Mouse (Mus musculus) heart, adult 8-10 months (tissue): ENCODE measurements around the gene Ntsr2. TPM values are rescaled to one million over a fixed set of nuclear protein-coding genes. Genes with fewer than 3 reads are reported as not detected.

Experiments used
- DNase-seq: peaks from one replicate; pipeline ENCODE4 v3.0.0; 2022; ENCODE audit warnings: low spot score
- total RNA-seq, 4 experiments: library from RNA; stranded (reverse); gene quantifications; 2 replicates each; pipeline ENCODE4 v1.2.4; 2022

Gene Ntsr2
- 1 to 10 TPM; 6.5 to 7.8 (median 6.8) TPM for total RNA-seq

GRCm38 (mm10) chr12:16653332-16654093 lies at the start of gene Ntsr2:
Gene Ntsr2 (plus strand): TSS chr12:16653382.
- DNase-seq = no peak

DNA sequence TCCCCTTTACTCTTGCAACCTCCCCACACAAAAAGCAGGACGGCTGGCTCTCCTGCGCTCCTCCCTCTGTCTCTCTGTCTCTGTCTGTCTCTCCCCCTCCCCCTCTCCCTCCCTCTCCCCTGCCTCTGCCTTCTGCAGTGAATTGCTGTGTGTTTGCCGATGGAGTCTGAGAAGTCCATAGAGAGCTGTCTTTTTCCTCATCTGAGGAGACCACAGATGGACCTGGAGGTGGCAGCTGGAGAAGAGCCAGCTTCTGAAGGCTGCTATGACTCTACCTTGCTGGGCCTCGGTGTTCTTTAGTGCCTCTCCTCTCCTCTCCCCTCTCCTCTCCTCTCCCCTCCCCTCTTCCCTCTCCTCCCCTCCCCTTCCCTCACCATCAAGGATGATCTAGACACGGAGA lies 47.6 kb upstream of the Ntsr2 start:
- DNase-seq = no peak

DNA sequence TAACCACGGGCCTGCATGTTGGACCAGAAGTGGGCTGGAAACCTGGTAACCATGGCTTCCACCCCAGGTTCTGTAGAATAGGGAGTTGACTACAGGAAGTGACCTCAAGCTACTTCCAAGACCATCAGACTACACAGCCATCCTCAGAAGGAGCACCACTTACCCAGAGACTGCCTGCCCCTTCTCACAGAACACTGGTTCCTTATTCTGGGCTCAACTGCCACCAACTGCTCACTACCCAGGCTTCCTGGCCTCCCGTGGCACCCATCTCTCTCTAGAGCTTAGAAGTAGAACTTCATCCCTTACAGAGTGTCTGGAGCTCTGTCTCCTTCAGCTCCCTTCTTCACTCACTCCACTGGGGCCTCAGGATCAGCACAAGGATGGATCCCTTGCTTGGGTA lies 42.2 kb upstream of the Ntsr2 start, which contains the start of gene Lpin1:
Lpin1 (minus strand) TSS at position 31 of the 400 bp plus-strand sequence.
- DNase-seq = no peak

GRCm38 (mm10) chr12:16614556-16614955 lies 38.6 kb upstream of the Ntsr2 start:
- no peak for DNase-seq

- DNase-seq = no peak
Measured at GRCm38 (mm10) chr12:16615738-16616137, 37.4 kb upstream of the Ntsr2 start.

DNA sequence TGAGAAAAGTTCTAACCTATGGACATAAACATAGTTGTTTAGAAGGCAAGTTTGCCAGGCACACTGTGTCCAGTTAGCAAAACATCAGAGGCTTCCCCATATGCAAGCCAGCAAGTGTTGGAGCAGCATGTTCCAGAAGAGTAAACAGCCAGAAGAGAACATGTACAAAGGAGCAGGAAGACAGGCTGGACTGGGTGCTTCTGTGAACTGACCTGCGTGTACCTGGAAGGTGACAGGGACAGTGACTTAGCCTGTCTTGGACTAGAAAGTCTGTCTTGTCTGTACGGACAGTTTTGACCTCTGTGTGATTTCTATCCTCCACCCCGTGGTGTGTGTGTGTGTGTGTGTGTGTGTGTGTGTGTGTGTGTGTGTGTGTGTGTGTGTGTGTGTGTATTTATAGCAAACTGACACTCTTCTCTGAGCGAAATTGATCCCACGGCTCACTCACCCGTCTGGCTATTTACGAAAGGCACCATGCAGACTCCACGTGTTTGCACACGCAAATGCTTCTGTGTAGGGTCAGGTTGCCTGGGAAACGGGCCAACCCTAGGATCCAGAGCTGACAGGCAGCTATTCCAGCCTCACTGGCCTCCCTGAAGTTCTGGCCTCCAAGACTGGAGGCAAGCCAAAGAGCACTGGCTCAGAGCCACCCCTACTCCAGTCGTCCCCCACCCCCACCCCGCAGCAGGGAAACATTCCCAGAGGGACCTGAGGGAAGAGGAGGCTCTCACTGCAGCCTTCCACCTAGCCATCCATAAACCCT lies 34.5 kb upstream of the Ntsr2 start:
- peak; percentile 82 for DNase-seq

- no peak for DNase-seq
Measured at GRCm38 (mm10) chr12:16619453-16619852, 33.7 kb upstream of the Ntsr2 start.

DNA sequence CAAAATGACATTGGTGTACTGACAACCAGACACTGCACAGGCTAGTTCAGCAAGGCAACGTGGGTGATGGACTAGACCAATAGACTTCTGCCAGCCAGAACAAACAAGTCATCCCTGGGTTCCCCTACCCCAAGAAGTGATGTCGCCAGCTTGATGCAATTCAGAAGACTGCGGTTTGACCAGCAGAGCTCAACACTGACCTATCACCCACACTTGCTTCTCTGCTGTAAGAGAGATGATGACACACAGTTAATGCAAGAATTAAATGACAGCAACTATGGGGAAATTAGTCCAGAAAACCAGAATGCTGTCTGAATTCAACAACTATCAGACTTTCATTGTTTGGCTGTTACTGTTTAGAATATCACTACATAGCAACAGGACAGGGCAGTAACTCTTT lies 33.0 kb upstream of the Ntsr2 start:
- DNase-seq = no peak

- no peak for DNase-seq
Measured at GRCm38 (mm10) chr12:16630152-16630865, 22.9 kb upstream of the Ntsr2 start.

- DNase-seq = no peak
Measured at GRCm38 (mm10) chr12:16630866-16631185, 22.4 kb upstream of the Ntsr2 start.

GRCm38 (mm10) chr12:16631423-16631822 lies 21.8 kb upstream of the Ntsr2 start:
- DNase-seq = no peak

GRCm38 (mm10) chr12:16633235-16633634 lies 19.9 kb upstream of the Ntsr2 start:
- no peak for DNase-seq

DNA sequence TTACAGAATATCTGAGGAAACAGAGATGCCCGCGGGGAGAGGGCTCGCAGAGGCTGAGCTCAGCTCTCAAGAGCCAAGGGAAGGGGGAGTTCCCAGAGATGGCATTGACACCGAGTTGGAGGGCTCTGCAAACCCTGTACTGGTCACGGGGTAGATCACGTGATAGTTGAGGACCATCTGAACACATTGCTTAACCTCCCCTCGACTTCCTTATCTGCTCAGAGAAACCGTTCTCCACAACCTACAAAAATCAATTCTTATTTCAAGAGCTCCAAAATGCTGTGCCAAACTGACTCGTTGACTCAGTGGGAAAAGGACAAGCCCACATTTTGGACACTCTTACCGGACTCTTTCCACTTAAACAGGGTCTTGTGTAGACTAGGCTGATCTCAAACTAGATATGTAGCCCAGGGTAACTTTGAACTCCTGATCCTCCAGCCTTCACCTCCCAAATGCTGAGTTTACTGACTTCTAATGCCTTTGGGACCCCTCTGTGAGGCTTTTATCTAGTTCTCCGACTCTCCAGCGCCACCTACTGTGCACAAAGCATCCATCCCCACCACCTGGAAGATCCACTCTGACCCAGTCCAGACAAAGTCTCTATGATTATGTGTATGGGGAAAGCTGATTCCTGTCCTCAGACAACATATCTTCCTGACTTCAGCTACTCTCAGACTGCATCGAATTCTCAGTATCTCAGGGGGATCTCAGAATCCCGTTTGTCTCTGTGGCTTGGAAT lies 18.9 kb upstream of the Ntsr2 start:
- DNase-seq = no peak

GRCm38 (mm10) chr12:16635816-16636215 lies 17.4 kb upstream of the Ntsr2 start:
- DNase-seq = no peak

GRCm38 (mm10) chr12:16639078-16639771 lies 14.0 kb upstream of the Ntsr2 start:
- no peak for DNase-seq

DNA sequence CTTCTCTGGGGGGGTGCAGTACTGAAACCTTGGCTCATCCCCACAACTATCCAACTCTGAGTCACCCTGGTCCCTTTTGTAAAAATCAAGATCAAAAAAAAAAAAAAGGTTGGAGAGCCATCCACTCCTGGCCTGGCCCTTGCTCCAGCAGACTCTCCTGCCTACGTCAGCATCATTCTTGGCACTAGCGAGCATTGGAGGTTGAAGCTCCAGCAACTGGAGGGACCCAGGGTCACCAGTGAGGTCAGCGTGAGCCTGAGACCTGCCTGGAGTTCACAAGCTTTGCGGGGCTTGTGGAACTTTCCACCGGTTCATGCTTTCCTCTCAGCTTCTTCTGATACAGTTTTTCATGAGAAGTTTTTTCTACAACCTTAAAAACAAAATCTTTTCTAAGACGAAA lies 13.1 kb upstream of the Ntsr2 start:
- no peak for DNase-seq

DNA sequence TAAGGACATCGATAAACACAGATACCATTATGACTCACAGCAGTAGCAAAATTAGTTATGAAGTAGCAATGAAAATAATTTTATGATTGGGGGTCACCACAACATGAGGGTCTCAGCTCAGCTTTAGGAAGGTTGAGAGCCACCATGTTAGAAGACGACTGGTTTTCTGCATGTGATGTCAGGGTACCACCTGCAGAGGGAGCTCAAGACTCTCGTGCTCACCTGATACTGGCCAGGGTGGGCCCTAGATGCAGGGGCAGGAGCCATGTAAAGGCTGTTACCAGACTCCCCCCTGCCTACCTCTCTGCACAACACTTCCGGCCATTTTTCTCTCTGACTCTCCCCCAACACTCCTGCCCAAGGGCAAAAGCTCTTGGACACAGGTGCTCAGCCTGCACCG lies 11.2 kb upstream of the Ntsr2 start:
- no peak for DNase-seq

DNA sequence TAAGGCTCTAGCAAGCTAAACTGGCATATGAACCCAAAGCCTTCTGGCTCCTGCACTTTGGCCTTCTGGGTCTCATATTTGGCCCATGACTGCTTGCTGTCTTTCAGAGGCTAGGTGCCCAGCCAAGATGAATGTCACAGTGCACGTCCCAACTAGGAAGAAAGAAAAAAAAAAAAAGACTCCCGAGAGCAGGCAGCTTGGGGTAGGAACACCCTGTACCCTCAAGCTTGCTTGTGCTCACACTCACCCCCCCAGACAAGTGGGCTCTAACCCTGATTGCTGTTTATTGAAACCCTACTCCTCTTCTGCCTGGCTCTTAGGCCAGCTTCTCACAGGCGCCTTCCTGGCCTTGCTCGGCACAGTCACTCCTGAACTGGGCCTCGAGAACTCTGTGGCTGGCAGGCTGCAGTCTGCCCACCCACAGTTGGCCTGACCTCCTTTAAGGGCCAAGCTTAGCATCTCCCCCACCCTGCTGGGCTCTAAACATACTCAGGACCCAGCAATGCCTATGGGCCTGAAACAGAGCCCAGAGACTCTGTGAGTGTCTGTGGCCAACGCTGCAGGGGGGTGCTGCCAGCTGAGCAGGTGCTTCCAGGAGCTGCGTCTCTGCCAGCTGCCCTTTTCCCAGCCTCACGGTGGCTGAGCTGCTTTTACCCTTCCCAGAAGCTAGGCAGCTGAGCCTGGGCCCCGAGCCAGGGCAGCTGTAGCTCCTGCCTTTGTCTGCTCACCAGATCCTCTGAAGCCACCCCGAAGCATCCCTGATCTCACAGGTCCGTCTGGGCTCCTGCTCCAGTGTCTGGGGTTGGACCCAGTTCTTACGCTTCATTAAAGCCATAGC lies 9.5 kb upstream of the Ntsr2 start:
- no peak for DNase-seq

DNA sequence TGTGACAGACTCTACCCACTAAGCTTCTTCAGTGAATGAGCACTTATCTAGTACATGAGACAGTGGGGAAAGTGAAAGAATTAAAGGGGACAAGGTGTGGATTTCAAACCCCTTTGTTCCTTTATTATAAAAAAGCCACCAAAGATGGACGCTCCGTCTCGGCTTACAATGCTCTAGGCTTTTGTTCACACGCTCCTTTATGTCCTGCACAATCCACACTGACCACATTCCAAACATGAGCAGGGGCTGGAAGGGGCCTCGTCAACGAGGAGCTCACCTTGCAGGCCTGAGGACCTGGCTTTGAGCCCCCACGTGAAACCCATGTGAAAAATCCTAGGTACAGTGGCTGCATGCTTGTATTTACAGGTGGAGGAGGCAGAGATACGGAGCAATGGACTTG lies 8.5 kb upstream of the Ntsr2 start:
- no peak for DNase-seq

- DNase-seq = no peak
Measured at GRCm38 (mm10) chr12:16646780-16647409, 6.3 kb upstream of the Ntsr2 start.
